ENCODE assay signal across 9 mouse cellular contexts in genomic region chr5:34201396-34201795, GRCm38 (mm10). TPM values are rescaled to one million over a fixed set of nuclear protein-coding genes. Genes with fewer than 3 reads are reported as not detected.
A peak's percentile ranks its signal among the peaks of the same experiment; 100 is the strongest.
DNase-seq lines count a peak whose midpoint lies in the region; ATAC-seq lines count a peak whose summit lies in the region.
"Had no signal": no experiment of that assay in that cellular context is flagged by ENCODE, and none has a peak within 500 bp of the region (broad histone marks: within the 10 kb centered on the region; RNA-seq: fewer than 3 reads in every experiment).

No protein-coding gene starts in this region.

- no peaks in the 10 kb centered on the region for H3K9me3 ChIP-seq in kidney, embryonic 14.5 days (ENCODE audit: control insufficient read depth, low read length)

- peak; percentile 61 for DNase-seq in adrenal gland, adult 2 months
- no peak for DNase-seq in adrenal gland, postnatal 4 days (ENCODE audit: low spot score in 2 of 2)
- peak; percentile 47 for DNase-seq in kidney, adult 11 months
- no peak for DNase-seq in urinary bladder, adult 18-20 months (ENCODE audit: low spot score in 2 of 2)

- H3K4me2 ChIP-seq in kidney, embryonic 14.5 days (replicated peaks; ENCODE audit: low read depth, low read length): no peak overlapping the region

- H3K4me3 ChIP-seq in kidney, embryonic 14.5 days (ENCODE audit: low read length): no peak overlapping the region

- WGBS in kidney, embryonic 14.5 days: 51% methylated on average over 2 of the region's 2 CpGs

- no peaks in the 10 kb centered on the region for H3K36me3 ChIP-seq in kidney, embryonic 14.5 days (ENCODE audit: control insufficient read depth, insufficient read depth, low read length)

- no peak for ATAC-seq in kidney, embryonic 14.5 days (ENCODE audit: low FRiP score, low TSS enrichment)
- peak; percentile 69 for ATAC-seq in granulocyte monocyte progenitor cell, adult 5-6 weeks (replicated peaks; ENCODE audit: poor library complexity, severe bottlenecking)
- peak; percentile 77 for ATAC-seq in megakaryocyte progenitor cell, adult 5-6 weeks (replicated peaks; ENCODE audit: poor library complexity)
- ATAC-seq in activated CD4-positive, CD25-positive, alpha-beta regulatory T cell, adult 4 months: no peak
- ATAC-seq: inflammation-experienced regulatory T-cells, adult 6 months had no signal

- no peak overlapping the region for H3K27ac ChIP-seq in kidney, embryonic 14.5 days (ENCODE audit: low read depth, low read length)

- H3K27me3 ChIP-seq in kidney, embryonic 14.5 days (ENCODE audit: control insufficient read depth, insufficient read depth, low read length): no peaks in the 10 kb centered on the region

- H3K4me1 ChIP-seq in kidney, embryonic 14.5 days (ENCODE audit: control insufficient read depth, insufficient read depth, low read length): no peaks in the 10 kb centered on the region

- H3K9ac ChIP-seq in kidney, embryonic 14.5 days (ENCODE audit: low read depth, low read length): no peak overlapping the region

RNA-seq across cellular contexts. Expression of gene Mxd4, which starts 13.9 kb away (rescaled TPM):
- 100 to 1,000 TPM; 100 to 125 TPM for total RNA-seq in adrenal gland, adult 2 months (2021)
- 260 and 308 TPM in 2 replicates for polyA plus RNA-seq in adrenal gland, adult 2 months (2012; rRNA removed)
- 100 to 1,000 TPM; 145 to 158 TPM for total RNA-seq in adrenal gland, postnatal 4 days (2021)
- 46.1 and 53.0 TPM in 2 replicates for polyA plus RNA-seq in kidney, embryonic 14.5 days (2014; fragmentation: Nextera tagmentation; extraction: Ambion mirVana)
- 36.7 and 43.4 TPM in 2 replicates for total RNA-seq in granulocyte monocyte progenitor cell, adult 5-6 weeks (2014; fragmentation: Nextera tagmentation)
- total RNA-seq in granulocyte monocyte progenitor cell, adult 5-6 weeks (2017): 21.6 and 22.7 TPM in 2 replicates
- total RNA-seq in megakaryocyte progenitor cell, adult 5-6 weeks (2015): 14.7 and 17.4 TPM in 2 replicates
- 20.1 and 21.0 TPM in 2 replicates for total RNA-seq in megakaryocyte progenitor cell, adult 5-6 weeks (2017)
- polyA plus RNA-seq in activated CD4-positive, CD25-positive, alpha-beta regulatory T cell, adult 4 months (2017; shearing (Covaris generic)): 100 to 1,000 TPM; 112 to 135 TPM

RNA-seq across cellular contexts. Expression of gene Haus3, which starts 32.1 kb away (rescaled TPM):
- total RNA-seq in adrenal gland, adult 2 months (2021): 1 to 10 TPM; 7.2 to 8.4 TPM
- polyA plus RNA-seq in adrenal gland, adult 2 months (2012; rRNA removed): 0.11 and 0.33 TPM in 2 replicates
- 10 to 100 TPM; 12.3 to 14.0 TPM for total RNA-seq in adrenal gland, postnatal 4 days (2021)
- polyA plus RNA-seq in kidney, embryonic 14.5 days (2014; fragmentation: Nextera tagmentation; extraction: Ambion mirVana): 45.1 and 46.1 TPM in 2 replicates
- total RNA-seq in granulocyte monocyte progenitor cell, adult 5-6 weeks (2014; fragmentation: Nextera tagmentation): 56.3 and 65.6 TPM in 2 replicates
- 168 and 214 TPM in 2 replicates for total RNA-seq in granulocyte monocyte progenitor cell, adult 5-6 weeks (2017)
- 90.0 and 96.2 TPM in 2 replicates for total RNA-seq in megakaryocyte progenitor cell, adult 5-6 weeks (2015)
- 108 and 158 TPM in 2 replicates for total RNA-seq in megakaryocyte progenitor cell, adult 5-6 weeks (2017)
- 10 to 100 TPM; 76.9 to 90.0 TPM for polyA plus RNA-seq in activated CD4-positive, CD25-positive, alpha-beta regulatory T cell, adult 4 months (2017; shearing (Covaris generic))

RNA-seq across cellular contexts. Expression of gene Poln, which starts 32.1 kb away (rescaled TPM):
- total RNA-seq in adrenal gland, adult 2 months (2021): 10 to 100 TPM in 1 of 2 experiments, 1 to 10 TPM in 1; 7.0 to 12.3 TPM
- polyA plus RNA-seq in adrenal gland, adult 2 months (2012; rRNA removed): 3.2 and 3.9 TPM in 2 replicates
- total RNA-seq in adrenal gland, postnatal 4 days (2021): 1 to 10 TPM; 1.4 to 3.4 TPM
- 0.61 and 1.1 TPM in 2 replicates for polyA plus RNA-seq in kidney, embryonic 14.5 days (2014; fragmentation: Nextera tagmentation; extraction: Ambion mirVana)
- 0.58 and 0.97 TPM in 2 replicates for total RNA-seq in granulocyte monocyte progenitor cell, adult 5-6 weeks (2014; fragmentation: Nextera tagmentation)
- total RNA-seq in granulocyte monocyte progenitor cell, adult 5-6 weeks (2017): 0.69 and 2.5 TPM in 2 replicates
- total RNA-seq in megakaryocyte progenitor cell, adult 5-6 weeks (2015): 1.7 and 2.1 TPM in 2 replicates
- total RNA-seq in megakaryocyte progenitor cell, adult 5-6 weeks (2017): 1.2 and 2.5 TPM in 2 replicates
- under 1 TPM; 0.28 to 0.94 TPM for polyA plus RNA-seq in activated CD4-positive, CD25-positive, alpha-beta regulatory T cell, adult 4 months (2017; shearing (Covaris generic))

Comparison
In these comparisons a context has a peak if more than half of its experiments do, and no peak if none do; other contexts are left out.
1. DNase-seq: peak in adrenal gland, adult 2 months (single experiment) and kidney, adult 11 months (single experiment); none in adrenal gland, postnatal 4 days (0 of 2) and urinary bladder, adult 18-20 months (0 of 2).
2. ATAC-seq: peak in granulocyte monocyte progenitor cell, adult 5-6 weeks (single experiment) and megakaryocyte progenitor cell, adult 5-6 weeks (single experiment); none in kidney, embryonic 14.5 days (single experiment) and activated CD4-positive, CD25-positive, alpha-beta regulatory T cell, adult 4 months (single experiment).